Mouse (Mus musculus) adrenal gland, postnatal 36 days (tissue): Measurements from ENCODE around the gene Plcd1. TPM values are rescaled to one million over a fixed set of nuclear protein-coding genes. Genes with fewer than 3 reads are reported as not detected.

ENCODE experiments used
- DNase-seq, 2 experiments: peaks; one replicate each; pipeline ENCODE4 v3.0.0; 2021; ENCODE audit warnings: mixed read lengths in 1 of 2
- microRNA-seq: library from miRNA; unstranded; fragments of <30 nt; microRNA quantifications from one replicate; pipeline ENCODE4 v1.2.0, GENCODE M21; 2021
- total RNA-seq, 2 experiments: library from RNA; stranded (reverse); gene quantifications; 2 replicates each; pipeline ENCODE4 v1.2.3; 2021

Gene Plcd1
- total RNA-seq, 2 experiments from 2014 or later: 8.0 to 9.6 TPM

DNA sequence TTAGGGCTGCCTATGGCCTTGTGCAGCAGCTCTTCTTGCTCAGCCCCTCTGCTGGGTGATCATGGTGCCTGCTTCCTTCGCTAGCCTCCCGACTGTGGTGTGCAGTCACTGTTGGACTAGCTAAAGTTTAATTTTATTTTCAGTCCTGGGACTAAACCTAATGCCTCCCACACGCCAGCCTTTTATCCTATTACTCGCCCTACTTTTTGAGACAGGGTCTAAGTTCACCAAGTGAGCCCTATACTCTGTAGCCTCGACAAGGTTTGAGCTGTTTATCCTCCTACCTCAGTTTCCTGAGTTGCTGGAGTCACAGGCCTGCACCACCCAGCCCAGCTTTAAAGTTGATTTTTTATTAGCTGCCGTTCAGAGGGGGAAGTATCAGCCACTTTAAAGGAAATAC is 68.0 kb downstream of the Plcd1 start:
- no peak for DNase-seq

DNA sequence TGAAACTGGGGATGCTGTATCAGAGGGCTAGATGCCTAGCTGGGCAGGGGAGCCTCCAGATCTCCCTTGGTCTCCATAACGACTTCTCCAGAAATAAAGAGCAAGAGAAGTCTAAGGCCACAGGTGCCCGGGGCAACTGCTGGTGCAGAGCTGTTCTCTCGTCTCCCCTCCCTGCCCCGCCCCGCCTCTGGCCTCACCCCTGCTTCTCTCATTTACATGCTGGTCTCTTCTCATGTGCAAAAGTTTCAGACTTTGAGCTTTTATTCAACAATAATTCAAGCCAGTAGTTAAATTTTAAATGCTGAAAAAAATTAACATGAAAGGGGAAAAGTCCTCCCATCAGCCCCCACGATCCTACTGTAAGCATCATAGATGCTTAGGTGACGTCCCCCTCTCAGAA is 71.6 kb downstream of the Plcd1 start:
- no peak for DNase-seq

Small RNA genes lying within 50 kb of the gene (microRNA-seq; reads per million reads assigned to microRNA genes)
- gene Mir26a-1: 7.7 reads per million, percentile 20 among the genes with 10 or more reads in this experiment

Other genes with a start within 250 kb of the Plcd1 start
- 10 to 100 TPM; 30.4 to 32.8 TPM for gene Ctdspl, start 167.0 kb downstream of the Plcd1 start, total RNA-seq
- 1 to 10 TPM in 1 of 2 experiments, under 1 TPM in 1; 0.66 to 1.4 TPM for gene Vill, start 40.7 kb downstream of the Plcd1 start, total RNA-seq
- gene Dlec1, start 9.0 kb upstream of the Plcd1 start, total RNA-seq: 1 to 10 TPM; 1.7 to 2.3 TPM
- 10 to 100 TPM; 12.5 to 19.8 TPM for gene Acaa1b, start 63.6 kb upstream of the Plcd1 start, total RNA-seq
- gene Gm47289, start 65.7 kb upstream of the Plcd1 start, total RNA-seq: not detected
- not detected for gene Slc22a13, start 115.6 kb upstream of the Plcd1 start, total RNA-seq
- gene Oxsr1, start 228.9 kb upstream of the Plcd1 start, total RNA-seq: 10 to 100 TPM; 32.1 to 35.7 TPM
- 100 to 1,000 TPM; 104 to 116 TPM for gene Acaa1a, start 246.2 kb upstream of the Plcd1 start, total RNA-seq
- gene Myd88, start 247.9 kb upstream of the Plcd1 start, total RNA-seq: 10 to 100 TPM; 25.9 to 36.7 TPM